Mouse (Mus musculus) ZHBTc4 (cell line): ENCODE results near the gene Rnf4.

Source experiments
- DNase-seq: peaks from one replicate; pipeline ENCODE4 v3.0.0-alpha.2; 2011; ENCODE audit warnings: low read depth, low spot score

Gene Rnf4

GRCm38 (mm10) chr5:34336775-34337450 lies 824 bp downstream of the Rnf4 start:
- peak; percentile 94 for DNase-seq

GRCm38 (mm10) chr5:34340246-34340645 lies 4.2 kb downstream of the Rnf4 start:
- no peak for DNase-seq

- DNase-seq, result no peak
Measured at GRCm38 (mm10) chr5:34352084-34352631, 16.1 kb downstream of the Rnf4 start.

- DNase-seq, result no peak
Measured at GRCm38 (mm10) chr5:34360261-34360660, 24.2 kb downstream of the Rnf4 start.

GRCm38 (mm10) chr5:34363115-34363514 lies 27.0 kb downstream of the Rnf4 start:
- no peak for DNase-seq

GRCm38 (mm10) chr5:34368551-34369290 lies 32.6 kb downstream of the Rnf4 start:
- DNase-seq, result no peak

- DNase-seq, result peak; percentile 96
Measured at GRCm38 (mm10) chr5:34369341-34370021, 33.4 kb downstream of the Rnf4 start, which contains the start of gene Fam193a. TSS of gene Fam193a (plus strand) at chr5:34369933.

GRCm38 (mm10) chr5:34370022-34370823 lies 34.1 kb downstream of the Rnf4 start:
- peak; percentile 53 for DNase-seq

GRCm38 (mm10) chr5:34370840-34371239 lies 34.8 kb downstream of the Rnf4 start:
- no peak for DNase-seq

GRCm38 (mm10) chr5:34372141-34372540 lies 36.1 kb downstream of the Rnf4 start:
- no peak for DNase-seq

- DNase-seq, result no peak
Measured at GRCm38 (mm10) chr5:34372541-34372940, 36.5 kb downstream of the Rnf4 start.

GRCm38 (mm10) chr5:34378787-34379186 lies 42.7 kb downstream of the Rnf4 start:
- DNase-seq, result no peak

GRCm38 (mm10) chr5:34381700-34382099 lies 45.6 kb downstream of the Rnf4 start:
- DNase-seq, result no peak

- no peak for DNase-seq
Measured at GRCm38 (mm10) chr5:34385616-34386015, 49.5 kb downstream of the Rnf4 start.

GRCm38 (mm10) chr5:34386744-34387143 lies 50.7 kb downstream of the Rnf4 start:
- no peak for DNase-seq

- DNase-seq, result no peak
Measured at GRCm38 (mm10) chr5:34393251-34393650, 57.2 kb downstream of the Rnf4 start.

GRCm38 (mm10) chr5:34395347-34395746 lies 59.3 kb downstream of the Rnf4 start:
- no peak for DNase-seq

GRCm38 (mm10) chr5:34395850-34396540 lies 59.9 kb downstream of the Rnf4 start:
- DNase-seq, result no peak

- no peak for DNase-seq
Measured at GRCm38 (mm10) chr5:34397866-34398265, 61.8 kb downstream of the Rnf4 start.

- DNase-seq, result no peak
Measured at GRCm38 (mm10) chr5:34398326-34398725, 62.2 kb downstream of the Rnf4 start.
